Mouse (Mus musculus) B cell, adult 2 months (primary cell): ENCODE results near the gene H2-Oa.

ENCODE experiments used
- DNase-seq, 2 experiments: peaks; one replicate each; pipeline ENCODE4 v3.0.0; 2022

The H2-Oa gene

GRCm38 (mm10) chr17:34123111-34123510, 31.0 kb downstream of the H2-Oa start:
- DNase-seq: no peak

- DNase-seq: no peak
Observed at GRCm38 (mm10) chr17:34123518-34123917, 31.4 kb downstream of the H2-Oa start.

- DNase-seq: no peak
Observed at GRCm38 (mm10) chr17:34124649-34125048, 32.5 kb downstream of the H2-Oa start.

GRCm38 (mm10) chr17:34126826-34127420, 34.8 kb downstream of the H2-Oa start:
- no peak for DNase-seq

DNA sequence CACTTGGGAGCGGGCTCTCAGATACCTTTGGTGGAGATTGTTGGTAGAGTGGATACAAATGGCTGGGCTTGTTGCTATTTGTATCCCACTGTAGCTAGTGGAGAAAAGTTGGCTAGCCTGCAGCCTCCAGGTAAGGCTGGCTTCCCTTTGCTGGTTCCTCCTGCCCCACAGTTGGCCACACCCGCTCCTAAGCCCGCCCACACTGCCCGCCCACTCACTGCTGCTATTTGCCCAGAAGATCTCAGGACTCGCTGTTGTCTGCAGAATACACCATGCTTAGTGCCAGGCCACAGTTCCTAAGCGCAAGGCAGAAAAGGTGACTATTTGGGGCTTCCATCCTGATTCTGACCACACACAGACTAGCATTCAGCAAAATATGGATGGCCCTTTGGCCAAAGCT, 35.3 kb downstream of the H2-Oa start:
- peak; percentile 89 to 91 for DNase-seq

DNA sequence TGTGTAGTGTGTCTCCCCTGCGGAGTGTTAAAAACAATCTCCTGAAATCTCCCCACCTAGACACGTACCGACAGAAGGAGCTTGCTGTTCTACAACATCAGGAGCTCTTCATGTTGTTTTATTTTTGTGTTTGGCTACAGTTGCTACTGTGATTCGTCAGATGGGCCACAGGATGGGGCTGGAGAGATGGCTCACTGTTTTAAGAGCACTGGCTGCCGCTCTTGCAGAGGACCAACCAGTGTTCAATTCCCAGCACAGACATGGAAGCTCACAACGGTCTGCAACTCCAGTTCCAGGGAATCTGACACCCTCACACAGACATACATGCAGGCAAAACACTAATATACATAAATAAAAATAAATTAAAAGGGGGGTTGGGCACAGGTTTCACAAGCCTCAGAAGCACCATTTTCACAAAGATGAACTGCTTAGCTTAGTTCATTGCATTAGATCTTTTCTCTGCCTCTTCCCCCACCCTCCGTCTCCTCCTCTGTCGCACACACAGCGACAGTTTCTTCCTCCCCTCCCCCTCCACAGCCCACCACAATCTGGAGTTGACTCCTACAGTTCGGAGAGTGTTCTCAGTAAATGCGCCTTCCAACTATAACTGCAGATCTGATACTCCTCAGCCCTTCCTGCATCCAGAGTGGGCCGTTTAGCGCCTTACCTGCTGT, 36.3 kb downstream of the H2-Oa start:
- DNase-seq: no peak

- no peak for DNase-seq
Observed at GRCm38 (mm10) chr17:34128944-34129791, 37.0 kb downstream of the H2-Oa start.

- no peak for DNase-seq
Observed at GRCm38 (mm10) chr17:34130073-34130947, 38.2 kb downstream of the H2-Oa start.

- no peak for DNase-seq
Observed at GRCm38 (mm10) chr17:34131911-34132310, 39.8 kb downstream of the H2-Oa start.

GRCm38 (mm10) chr17:34133289-34133688, 41.1 kb downstream of the H2-Oa start:
- DNase-seq: peak in 1 of 2 experiments; percentile 56

- DNase-seq: no peak
Observed at GRCm38 (mm10) chr17:34134451-34134850, 42.3 kb downstream of the H2-Oa start.

DNA sequence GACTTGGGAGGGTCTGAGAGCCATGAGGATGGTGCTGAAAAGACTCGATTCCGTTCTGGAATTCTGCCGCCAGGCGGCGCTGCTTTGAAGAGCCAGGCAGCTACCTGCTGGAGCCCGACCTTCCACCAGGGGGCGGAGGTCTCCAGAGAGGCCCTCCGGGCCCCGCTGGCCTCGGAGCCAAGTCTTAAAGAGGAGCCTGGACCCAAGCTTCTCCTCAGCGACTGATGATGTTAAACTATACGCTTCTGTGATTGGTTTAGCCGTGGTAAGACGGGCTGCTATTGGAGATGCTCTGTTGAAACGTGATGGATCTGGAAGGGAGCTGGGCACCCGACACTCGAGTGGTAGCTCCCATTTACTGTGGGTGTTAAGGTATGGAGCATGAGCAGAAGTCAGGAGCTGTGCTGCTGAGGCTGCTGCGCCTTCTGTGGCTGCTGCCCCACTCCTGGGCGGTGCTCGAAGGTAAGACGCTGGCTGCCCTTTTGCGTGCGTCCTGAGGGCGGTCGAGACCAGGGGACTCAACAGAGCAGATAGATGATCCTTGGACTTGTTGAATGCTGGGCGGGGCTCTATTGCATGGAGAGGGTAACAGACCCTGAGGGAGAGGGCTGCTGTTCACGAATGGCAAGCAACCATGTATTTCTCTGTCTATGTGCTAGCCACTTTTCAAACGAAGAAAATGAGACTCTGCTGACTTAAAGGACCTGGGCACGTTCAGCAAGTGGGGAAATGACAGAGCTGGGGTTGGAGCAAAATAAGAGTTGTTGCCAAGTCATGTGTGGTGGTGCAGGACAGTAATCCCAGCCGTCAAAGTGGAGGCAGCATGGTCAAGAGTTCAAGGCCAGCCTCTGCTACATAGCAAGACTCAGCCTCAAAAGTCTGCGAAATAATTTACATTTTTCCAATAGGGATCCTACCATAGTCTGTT, 43.4 kb downstream of the H2-Oa start:
- peak; percentile 99 for DNase-seq

DNA sequence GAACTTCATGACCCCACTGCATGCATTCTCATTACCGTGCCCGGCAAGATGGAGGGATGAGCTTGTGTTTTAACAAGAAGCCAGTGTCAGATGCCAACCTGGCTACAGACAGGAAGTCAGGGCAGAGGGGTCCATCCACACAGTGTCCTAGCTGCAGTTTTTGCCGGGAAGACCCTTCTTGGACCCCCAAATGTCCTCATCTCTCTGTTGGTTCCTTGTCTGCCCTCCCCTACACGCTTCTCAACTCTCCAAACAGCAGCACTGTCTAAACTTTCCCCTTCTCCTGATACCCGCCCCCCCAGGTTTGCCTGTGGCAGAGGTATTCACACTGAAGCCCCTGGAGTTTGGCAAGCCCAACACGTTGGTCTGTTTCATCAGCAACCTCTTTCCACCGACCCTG, 45.5 kb downstream of the H2-Oa start:
- DNase-seq: no peak

DNA sequence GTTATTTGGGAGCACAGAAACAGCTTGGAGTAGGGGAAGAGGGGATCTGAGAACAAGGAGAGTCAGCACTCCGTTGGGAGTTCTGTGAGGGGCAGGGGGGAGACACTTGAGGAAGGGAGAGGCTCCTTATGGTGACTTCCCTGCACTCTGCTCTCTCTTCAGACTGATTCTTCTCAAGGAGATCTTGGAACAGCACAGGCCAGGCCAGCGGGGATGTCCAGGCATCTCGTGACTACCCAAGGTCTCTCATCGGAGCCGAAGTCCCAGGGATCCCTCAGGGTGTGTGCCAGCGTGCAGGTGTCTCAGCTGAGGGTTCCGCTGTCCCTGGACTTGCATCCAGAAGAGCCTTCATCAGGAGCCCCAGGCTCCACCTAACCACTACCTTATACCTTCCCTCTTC, 46.5 kb downstream of the H2-Oa start:
- no peak for DNase-seq

DNA sequence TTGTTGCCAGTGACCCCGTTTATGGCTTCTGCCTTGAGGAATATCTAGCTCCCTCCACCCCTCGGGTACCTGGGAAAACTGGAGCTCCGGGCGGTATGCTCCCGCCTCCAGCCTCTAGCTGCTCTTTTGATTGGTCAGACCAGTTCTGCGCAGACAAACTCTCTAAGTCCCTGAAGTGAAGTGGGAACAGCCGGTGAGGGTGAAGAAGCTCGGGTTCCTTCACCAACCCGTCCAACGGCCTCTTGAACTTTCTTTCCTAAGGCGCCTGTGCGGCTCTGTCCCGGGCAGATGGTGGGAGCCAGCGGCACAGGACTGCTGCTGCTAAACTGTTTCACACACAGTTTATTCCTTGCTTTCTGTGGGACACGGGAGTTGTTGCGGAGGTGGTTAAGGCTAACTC, 47.3 kb downstream of the H2-Oa start:
- no peak for DNase-seq

DNA sequence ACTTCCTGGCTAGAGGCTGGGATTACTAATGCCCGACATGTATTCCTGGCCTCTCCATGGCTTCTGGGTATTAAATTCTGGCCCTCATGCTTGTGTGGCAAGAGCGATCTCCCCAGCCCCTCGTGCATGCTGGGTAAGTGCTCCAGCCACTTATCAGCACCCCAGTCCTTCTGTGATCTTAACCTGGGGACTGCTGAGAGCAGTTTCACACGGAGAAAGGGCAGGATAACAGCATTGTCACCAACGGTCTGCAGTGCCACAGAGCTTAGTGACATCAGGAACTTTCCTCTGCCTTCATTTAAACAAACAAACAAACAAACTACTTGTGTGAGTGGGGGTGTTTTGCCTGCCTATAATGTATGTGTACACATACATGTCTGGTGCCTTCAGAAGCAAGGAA, 48.1 kb downstream of the H2-Oa start:
- no peak for DNase-seq

GRCm38 (mm10) chr17:34141448-34141847, 49.3 kb downstream of the H2-Oa start:
- DNase-seq: no peak

DNA sequence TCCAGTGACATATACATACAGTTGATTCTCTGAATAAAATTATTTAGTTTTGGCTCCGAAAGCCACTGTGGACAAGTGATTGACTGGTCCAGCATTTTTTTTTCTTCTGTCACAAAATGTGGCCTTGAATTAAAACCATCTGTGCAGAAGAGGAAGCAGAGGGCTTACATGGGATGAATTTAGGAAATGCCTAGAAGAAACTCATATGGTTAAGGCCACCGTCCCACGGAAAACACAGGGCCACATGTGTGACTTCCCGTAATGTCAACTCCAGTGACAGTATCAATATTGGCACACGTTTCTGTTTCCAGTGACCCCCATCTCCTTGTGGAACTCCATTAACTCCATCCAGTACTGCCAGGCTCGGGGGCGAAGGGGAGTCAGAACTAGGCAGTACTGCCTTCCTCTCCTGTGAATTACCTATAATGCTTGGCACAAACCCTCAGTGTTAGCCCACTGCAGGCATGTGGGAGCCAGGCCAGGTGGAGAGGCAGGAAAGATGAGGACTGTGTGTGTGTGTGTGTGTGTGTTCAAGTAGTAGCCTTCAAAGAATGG, 50.4 kb downstream of the H2-Oa start:
- DNase-seq: no peak

DNA sequence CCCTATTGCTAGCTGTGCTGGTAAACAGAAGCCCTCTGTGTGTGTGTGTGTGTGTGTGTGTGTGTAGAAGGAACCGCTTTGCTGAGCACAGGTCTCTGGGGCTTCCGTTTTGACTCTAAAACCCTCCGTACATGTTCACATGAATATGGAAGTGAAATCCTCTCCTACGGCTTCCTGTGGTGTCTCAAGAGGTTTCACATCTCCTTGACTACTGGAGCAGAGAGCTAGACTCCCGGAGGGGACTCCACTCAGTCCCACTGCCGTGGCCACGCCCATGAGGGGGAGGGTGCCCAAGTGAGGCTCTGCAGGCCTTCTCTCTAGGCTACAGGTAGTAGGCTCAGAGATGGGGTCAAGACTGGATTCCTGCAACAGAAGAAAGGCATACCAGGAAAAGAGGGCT, 50.9 kb downstream of the H2-Oa start, which contains the start of gene H2-DMb2:
Gene H2-DMb2 (plus strand): TSS at position 275 of the 400 bp plus-strand sequence.
- DNase-seq: peak; percentile 98 to 99

GRCm38 (mm10) chr17:34143461-34143860, 51.3 kb downstream of the H2-Oa start:
- DNase-seq: no peak

GRCm38 (mm10) chr17:34144221-34144620, 52.1 kb downstream of the H2-Oa start:
- DNase-seq: peak; percentile 52 to 62
